Mouse (Mus musculus): ENCODE measurements at regions not wholly inside any gene's neighbourhood (a gene's known extent, or its start where the extent isn't known, plus 50 kb on each side); places are given as distances from the start of the nearest gene placed in this dataset.
"Not testable (repeated sequence)": the region's sequence is repeated elsewhere in the genome, so short reads cannot be mapped to it uniquely, and the experiment has no call there.

DNA sequence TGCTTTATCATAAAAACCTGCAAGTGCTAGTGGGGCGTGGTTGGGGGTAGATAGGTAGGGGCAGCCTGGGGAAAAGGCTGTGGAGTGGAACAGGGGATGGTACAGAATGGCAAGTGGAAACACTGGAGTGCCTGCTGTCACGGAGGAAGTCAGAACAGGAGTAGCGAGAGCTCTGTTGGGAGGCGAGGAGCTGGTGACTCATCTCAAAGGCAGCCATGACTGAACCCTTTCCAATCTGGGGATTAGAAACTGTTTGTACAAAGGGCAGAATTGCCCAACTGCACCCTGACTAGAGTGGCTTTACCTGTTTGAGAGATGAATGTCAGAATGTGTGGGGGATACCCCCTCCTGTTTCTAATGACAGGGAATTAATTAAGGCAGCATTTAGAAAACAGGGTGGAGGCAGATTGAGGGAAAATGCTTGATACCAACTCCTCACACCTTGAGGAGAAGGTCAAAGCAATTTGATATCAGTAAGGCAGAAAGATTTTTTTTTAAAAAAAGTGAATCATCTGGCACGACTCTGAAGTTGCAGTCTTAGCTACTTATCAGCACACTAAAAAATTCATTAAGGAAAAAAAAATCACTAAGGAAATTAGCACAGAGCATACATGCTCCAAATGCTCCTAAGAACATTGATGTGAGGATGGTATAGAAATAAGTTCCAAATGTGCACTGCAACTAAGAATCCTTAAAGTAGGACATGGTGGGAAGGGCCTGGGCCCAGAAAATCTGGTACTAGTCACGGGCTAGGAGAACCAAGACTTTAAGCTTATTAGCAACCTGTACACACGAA is 54.7 kb upstream of the Usp25 start:
- intact Hi-C loops (cut with DNase I) = loop anchor here (5.0 kb wide), 1 partner anchor 54 kb away; the partner anchor contains the start of gene Usp25
- no peak for DNase-seq (ENCODE audit: low spot score in 2 of 2)

DNA sequence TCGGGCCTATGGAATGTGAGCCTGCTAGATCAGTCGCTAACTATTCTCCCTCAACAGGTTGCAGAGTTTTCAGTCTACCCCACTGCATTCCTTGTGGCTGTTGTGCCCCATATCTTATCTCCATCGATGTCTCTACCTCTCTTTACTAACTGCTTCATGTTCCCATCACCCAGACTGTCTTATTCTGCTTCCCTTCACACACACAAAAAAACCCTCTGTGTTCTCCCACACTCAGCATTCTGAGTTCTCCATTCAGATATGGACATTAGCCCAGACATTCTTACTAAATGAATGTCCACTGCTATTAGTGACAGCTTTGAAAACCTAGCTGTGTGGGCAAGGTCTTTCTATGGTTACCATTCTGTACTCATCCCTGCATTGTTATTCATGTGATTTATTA is 56.0 kb upstream of the Usp25 start:
- DNase-seq (ENCODE audit: low spot score in 2 of 2) = no peak
- intact Hi-C loops (cut with DNase I) = loop anchor here (5.0 kb wide), 1 partner anchor 55 kb away; the partner anchor contains the start of gene Usp25

DNA sequence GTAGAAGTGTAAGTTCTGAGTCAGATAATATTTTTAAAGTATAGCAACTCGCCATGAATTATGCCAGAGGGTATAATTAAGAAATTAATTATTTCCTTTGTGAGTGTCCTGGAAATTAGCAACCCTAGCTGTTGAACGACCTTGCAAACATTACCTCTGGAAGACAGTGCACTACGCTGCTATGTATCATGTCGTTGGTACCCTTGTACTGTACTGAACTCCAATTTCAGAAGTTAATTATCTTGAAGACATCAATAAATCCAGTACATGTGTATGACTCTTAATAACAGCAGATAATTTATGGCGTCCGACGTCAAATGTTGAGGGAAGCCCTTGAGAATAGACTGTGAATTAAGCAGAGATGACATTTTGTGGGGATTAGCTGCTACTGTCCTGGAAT is 56.4 kb upstream of the Usp25 start:
- DNase-seq (ENCODE audit: low spot score in 2 of 2) = no peak
- intact Hi-C loops (cut with DNase I) = loop anchor here (5.0 kb wide), 1 partner anchor 55 kb away; the partner anchor contains the start of gene Usp25

DNA sequence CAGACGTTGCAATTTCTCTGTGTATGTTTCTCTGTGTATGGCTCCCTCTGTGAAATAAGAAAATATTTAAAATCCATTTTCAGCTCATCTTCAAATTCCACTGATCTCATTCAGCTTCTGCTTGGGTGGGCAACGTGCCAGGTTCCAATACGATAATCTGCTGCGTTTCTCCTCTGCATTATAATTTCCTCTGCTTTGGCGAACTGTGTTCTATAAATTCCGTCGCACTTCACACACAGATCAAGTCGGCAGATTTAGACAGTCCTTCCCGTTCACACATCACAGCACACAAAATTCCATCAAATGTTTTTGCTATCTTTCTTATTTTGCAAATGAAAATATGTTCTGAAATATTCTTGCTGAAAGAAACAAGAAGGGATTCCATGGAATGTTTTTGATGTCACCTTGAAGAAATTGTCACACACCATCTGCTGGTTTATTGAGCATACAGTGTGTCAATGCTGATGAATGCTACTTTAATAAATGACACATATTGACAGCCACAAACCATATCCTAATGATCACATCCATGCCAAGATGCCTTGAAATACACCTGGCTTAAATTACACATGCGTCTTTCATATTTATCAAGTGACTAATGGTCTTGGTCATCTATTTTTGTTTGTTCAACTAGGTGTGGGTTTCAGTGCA is 62.5 kb upstream of the Usp25 start:
- DNase-seq (ENCODE audit: low spot score in 2 of 2) = peak; percentile 33 to 46
- intact Hi-C loops (cut with DNase I) = no loop called here

DNA sequence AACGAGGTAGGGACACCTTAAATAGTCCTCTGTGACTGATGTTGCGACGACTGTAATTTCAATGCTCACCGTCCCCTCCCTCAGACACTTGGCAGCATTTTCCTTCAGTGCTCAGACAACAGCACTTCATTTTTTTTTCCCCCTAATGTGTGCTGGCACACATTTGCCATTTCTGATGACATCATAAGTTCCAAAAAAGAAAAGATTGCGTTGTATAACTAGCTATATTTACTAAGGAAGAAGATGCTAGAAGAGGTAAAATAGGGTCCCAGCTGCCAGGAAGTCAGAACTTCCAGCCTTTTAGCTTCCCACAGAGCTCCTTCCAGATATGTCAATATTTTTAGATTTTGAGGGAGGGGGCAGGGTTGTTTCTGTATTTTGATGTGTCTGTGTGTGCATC is 66.5 kb upstream of the Usp25 start:
- DNase-seq (ENCODE audit: low spot score in 2 of 2) = no peak
- intact Hi-C loops (cut with DNase I) = no loop called here

DNA sequence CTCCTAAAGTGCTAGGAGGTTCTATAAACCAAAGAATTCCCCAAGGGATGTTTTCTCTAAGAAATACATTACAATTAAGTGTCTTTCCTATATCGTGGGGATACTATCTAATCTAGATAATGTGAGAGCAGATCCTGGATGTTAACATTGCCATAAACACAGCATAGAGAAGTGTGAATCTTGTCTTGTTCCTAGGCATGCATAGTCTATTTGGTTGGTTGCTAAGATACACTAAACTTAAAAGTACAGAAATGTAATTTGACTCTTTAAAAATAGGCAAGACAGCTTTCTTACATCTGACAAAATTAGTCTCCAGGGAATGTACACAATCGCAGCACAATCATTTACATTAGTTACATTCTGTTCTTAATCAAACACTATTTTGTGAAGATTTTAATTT is 75.4 kb upstream of the Usp25 start:
- DNase-seq (ENCODE audit: low spot score in 2 of 2) = no peak
- intact Hi-C loops (cut with DNase I) = no loop called here

DNA sequence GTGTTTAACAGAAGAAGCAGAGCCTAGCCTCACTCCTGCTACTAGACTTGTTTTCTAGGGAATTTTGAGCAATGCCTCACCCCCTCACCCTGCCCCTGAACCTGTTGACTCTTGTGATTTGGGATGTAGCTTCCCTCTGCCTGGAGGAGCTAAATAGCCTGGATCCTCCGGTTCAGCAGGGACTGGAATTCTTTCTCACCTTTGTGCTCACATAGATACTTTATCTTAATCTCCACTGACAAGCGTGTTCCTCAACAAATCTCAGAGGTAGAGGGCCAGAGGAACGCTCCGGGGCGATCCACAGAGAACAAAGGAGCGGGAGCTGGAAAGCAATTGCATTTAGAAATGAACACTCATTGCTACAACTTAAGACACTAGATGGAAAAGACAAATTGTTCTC is 85.6 kb upstream of the Usp25 start:
- intact Hi-C loops (cut with DNase I) = no loop called here

DNA sequence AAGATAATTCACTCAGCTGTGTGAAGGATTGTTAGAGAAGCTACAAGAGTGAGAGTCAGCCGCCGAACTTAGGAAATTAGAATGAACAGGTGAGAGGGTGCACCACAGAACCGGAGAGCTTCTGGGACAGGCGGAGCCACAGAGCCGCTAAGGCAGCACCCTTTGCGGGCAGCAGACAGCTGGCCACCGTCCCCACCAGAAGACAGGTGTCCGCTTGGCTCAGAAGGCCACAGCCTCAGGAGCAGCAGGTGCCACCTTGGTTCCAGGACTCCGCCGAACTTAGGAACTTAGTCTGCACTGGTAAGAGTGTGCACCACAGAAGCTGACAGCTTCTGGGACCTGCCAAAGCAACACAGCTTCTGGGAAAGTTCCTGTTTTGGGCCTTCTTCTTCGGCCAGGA is 93.4 kb upstream of the Usp25 start:
- intact Hi-C loops (cut with DNase I) = not testable (repeated sequence)

More for the DNA sequence above, 85.6 kb upstream of the Usp25 start:
- no peak for DNase-seq (ENCODE audit: low spot score in 2 of 2)

DNA sequence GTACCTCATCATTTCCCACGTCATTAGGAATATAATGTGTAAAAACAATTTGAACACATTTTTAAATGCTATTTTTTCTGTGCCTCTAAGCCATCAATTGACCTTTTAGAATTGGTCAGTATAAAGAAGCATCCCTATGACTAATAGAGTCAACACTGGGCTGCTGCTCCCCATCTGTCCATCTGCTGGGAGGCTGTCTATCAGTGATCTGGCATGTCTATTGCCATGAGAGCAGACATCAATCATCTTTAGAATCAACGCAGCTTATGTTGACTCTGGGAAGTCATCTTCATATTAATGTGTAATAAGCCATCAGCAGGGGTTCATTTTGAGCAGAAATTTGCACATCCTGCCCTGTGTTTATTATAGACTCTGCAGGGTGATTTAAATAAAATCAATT is 94.9 kb upstream of the Usp25 start:
- intact Hi-C loops (cut with DNase I) = no loop called here
- no peak for DNase-seq (ENCODE audit: low spot score in 2 of 2)

More for the DNA sequence above, 93.4 kb upstream of the Usp25 start:
- DNase-seq (ENCODE audit: low spot score in 2 of 2) = not testable (repeated sequence)

DNA sequence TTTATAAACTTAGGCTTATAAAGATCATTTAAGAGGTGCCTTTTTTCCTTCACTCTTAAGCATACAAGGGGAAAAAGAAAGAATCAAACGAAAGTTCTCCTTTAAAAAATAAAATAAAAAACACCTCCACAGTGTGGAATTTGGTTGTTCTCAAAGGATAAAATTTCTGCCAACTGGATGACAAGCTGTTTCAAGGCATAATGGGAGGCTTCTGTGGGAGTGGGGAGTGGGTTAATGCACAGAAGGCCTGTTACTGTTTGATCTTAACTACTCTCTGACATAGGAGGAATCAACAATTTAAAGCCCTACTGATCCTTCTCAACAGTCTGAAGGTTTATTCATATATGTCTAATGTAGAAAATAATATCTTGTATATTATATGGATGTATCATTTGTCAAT is 99.2 kb upstream of the Usp25 start:
- intact Hi-C loops (cut with DNase I) = no loop called here
- DNase-seq (ENCODE audit: low spot score in 2 of 2) = no peak

DNA sequence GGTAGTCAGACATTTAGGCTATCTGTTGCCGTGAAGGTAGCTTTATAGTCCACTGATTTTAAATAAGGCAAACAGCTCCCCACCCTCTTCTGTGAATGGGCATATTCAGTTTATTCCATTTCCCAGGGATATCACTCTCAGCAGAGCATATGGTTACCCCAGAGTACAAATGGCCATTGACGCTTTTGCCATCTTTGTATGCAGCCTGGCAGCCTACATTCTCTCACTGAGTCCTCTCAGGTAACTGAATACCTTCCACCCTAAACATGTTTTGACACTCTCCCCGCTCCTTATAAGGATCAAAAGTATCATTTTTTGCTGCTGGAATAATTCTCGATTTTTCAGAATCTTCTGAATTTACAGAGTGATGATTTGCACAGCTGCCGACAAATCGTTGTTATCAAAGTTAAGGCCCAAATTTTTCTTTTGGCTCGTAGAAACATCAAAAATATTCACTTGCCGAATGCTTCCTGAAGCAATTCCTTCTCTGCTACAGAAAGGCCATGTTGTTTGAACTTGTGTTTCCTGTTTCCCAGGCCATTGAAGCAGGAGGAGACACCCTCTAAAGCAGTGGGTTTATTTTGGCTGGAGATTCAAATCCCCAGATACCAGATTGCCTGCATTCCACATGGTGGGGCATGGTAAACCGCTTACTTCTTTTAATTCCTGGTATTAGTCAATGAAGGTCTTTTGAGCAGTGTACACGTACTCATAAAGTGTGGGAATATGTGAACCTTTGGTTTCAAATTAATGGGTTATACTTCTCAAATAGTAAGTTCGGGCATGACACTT is 108.1 kb upstream of the Usp25 start:
- intact Hi-C loops (cut with DNase I) = no loop called here
- DNase-seq (ENCODE audit: low spot score in 2 of 2) = no peak

DNA sequence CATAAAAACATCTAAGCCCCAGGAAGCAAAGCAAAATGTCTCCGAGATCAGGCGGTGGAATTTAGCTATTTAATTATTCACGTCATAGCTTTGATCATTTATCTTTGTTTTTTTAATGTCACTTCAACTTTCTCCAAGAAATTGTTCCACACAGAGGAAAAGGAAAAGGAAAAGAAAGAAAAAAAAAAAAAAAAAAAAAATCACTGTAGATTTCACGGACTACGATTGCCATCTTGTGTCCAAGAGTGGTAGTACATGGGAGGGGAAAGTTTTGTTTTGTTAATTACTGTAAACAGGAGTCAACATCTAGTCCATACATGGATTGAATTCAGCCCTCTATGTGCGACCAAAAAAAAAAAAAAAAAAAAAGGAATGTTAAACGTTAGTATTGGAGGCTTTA is 114.4 kb upstream of the Usp25 start:
- no peak for DNase-seq (ENCODE audit: low spot score in 2 of 2)
- intact Hi-C loops (cut with DNase I) = loop anchor here (2.0 to 10.0 kb wide), 4 partner anchors 1124 to 1557 kb away; no protein-coding TSS in a partner anchor

DNA sequence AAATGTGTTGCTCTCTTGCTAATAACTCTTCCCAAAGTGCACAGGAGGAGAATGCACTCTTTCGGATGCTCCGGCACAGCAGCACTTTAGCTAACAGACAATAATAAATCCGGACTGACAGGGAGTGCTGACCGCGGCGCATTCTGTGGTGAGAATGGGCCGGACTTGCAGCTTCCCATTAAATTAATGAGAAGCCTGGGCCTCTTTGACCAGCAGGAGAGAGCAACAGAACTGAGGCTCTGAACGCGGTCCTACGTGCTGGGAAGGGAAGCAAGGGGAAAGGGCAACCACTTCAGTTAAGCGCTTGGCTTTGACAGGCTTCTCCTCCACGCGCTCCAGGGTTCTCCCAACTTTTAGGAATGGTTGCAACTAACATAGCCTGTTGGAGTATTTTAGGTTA is 117.2 kb upstream of the Usp25 start:
- DNase-seq (ENCODE audit: low spot score in 2 of 2) = no peak
- intact Hi-C loops (cut with DNase I) = loop anchor here (5.0 to 10.0 kb wide), 3 partner anchors 1122 to 1554 kb away; no protein-coding TSS in a partner anchor

DNA sequence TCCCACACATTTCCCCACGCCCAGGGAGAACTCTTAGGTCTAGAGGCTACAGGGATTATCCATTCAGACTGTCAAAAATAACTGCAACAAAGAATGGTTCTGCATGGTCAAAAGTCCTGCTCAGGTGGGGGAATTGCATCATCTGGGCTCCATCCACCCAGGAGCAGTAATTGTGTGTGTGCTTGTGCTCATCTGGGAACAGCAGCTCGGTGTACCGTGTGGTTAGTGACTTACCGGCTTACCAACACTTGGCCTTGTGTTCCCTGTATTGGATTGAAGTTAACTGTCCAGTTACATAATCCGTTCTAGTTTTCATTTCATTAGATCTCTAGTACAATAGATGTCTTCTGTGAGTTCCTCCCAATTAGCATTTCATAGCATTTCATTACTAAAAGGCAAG is 117.7 kb upstream of the Usp25 start:
- no peak for DNase-seq (ENCODE audit: low spot score in 2 of 2)
- intact Hi-C loops (cut with DNase I) = loop anchor here (5.0 to 10.0 kb wide), 3 partner anchors 1121 to 1553 kb away; no protein-coding TSS in a partner anchor

DNA sequence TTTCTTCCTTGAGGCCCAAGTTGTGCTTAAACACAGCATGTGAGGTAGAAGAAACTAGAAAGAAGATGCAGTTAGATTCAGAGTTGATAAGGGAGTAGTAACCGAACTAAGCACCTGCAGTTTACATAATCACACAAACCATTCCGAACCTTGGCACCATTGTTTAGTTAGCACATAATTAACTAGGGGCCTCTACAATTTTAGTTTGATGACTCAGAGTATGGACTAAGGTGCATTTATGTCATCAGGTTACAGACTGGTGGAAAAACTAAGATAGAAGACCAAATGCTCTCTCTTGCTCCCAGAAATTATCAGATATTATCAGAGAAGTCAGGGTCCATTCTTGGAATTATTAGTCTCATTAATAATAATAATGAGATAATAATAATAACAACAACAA is 134.9 kb upstream of the Usp25 start:
- no peak for DNase-seq (ENCODE audit: low spot score in 2 of 2)
- intact Hi-C loops (cut with DNase I) = no loop called here

DNA sequence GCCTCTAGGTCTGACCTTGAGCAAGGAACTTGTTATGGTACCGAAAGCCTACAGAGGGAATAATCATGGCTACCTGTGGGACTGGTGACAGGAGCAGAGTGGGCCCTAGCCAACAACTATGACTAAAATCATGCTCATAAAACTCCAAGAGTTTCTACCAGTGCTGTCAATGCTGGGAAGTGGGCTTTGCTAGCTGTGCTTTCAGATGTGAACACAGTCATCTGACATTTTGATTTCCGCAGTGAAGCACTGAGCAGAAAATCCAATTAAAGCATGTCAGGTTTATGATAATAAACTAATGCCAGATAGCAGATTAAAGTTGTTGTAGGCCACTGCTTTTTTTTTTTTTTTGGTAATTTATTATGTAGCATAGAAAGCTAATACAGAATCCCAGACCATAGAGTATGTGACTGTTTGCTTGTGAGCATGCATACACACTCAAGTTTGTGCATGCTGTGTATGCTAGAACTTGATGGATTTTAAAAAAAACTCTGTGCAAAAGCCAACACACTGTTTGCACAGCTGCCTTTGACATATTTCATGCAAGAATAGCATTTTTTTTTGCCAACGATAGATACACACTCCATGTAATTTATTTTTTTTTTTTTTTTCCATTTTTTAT is 138.0 kb upstream of the Usp25 start:
- intact Hi-C loops (cut with DNase I) = no loop called here
- DNase-seq (ENCODE audit: low spot score in 2 of 2) = no peak

DNA sequence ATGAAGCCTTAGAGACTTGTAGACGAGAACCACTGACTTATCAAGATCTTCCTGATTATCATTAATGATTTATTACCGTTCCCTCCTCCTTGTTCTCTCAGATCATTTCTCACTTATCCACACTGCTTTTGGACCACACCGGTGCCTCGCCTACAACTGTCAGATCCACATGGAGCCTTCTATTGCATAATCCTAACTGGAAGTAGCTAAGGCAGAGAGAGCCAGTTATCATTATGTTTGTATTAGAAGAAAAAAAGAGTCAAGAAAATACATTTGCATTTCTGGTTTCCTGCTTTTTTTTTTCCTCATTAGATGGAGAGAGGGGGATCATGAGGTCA is 147.1 kb upstream of the Usp25 start:
- no peak for DNase-seq (ENCODE audit: low spot score in 2 of 2)
- intact Hi-C loops (cut with DNase I) = loop anchor here (2.0 to 5.0 kb wide), 2 partner anchors 494 to 1089 kb away; partner anchors contain the start of gene Nrip1

DNA sequence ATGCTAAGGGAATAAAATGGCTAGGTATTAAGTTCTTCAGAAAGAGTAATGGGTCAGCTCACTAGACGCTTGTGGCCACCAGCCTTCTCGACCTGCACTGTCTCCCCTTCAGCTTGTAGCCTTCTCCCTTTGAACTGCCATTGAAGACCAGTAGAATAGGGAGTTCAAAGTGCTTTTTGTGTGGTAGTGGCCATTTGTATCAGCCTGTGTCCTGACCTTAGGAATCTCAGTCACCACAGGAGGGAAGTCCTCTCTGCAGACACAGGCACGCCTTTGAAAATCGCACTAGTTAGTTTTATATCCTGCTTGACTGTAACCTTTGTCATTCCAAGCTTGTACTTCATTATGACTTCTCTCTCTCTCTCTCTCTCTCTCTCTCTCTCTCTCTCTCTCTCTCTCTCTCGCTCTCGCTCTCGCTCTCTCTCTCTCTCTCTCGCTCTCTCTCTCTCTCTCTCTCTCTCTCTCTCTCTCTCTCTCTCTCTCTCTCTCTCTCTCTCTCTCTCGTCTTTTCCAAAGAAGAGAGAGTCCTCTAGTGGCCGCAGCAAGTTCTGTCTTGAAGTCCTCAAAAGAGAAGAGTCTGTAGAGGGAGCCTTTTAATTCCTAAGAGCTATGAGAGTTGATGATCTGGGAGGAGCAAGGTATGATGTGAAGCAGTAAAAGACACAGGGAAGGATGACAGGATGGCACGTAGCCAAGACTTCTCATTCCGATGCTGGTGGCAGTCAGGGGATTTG is 147.6 kb upstream of the Usp25 start:
- peak; percentile 19 to 47 for DNase-seq (ENCODE audit: low spot score in 2 of 2)
- intact Hi-C loops (cut with DNase I) = loop anchor here (2.0 to 5.0 kb wide), 2 partner anchors 493 to 1089 kb away; partner anchors contain the start of gene Nrip1

DNA sequence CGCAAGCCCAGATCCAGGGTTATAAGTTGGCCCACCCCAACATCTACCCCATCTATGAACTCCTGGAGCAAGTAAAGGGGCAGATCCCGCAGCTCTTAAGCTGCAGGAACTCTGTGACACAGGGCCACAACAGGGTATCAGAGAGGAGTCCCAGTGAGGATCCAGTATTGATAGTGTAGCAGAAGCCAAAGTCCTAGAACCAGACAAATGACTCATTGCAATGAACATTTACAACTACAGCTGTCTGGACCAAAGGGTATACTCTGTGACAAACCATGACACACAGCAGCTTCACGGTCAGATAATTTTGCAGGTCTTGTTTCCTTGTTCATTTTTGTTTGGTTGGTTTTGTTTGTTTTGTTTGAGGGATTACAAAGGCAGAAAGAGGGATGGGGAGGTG is 149.1 kb upstream of the Usp25 start:
- intact Hi-C loops (cut with DNase I) = no loop called here
- no peak for DNase-seq (ENCODE audit: low spot score in 2 of 2)

Data from left cerebral cortex, postnatal 36 days (tissue).